Mouse (Mus musculus): ENCODE measurements around the gene Slc25a43. TPM values are rescaled to one million over a fixed set of nuclear protein-coding genes. Genes with fewer than 3 reads are reported as not detected.
A peak's percentile ranks its signal among the peaks of the same experiment; 100 is the strongest.

The Slc25a43 gene
- polyA plus RNA-seq, 1 experiment from 2014 or later: 13.7 TPM

GRCm38 (mm10) chrX:36815439-36815838 is 72.0 kb downstream of the Slc25a43 start:
- Histone ChIP-seq H3K36me3 (ENCODE audit: control insufficient read depth, insufficient read depth) (no peaks in the 10 kb centered on the region), H3K4me2 (replicated peaks; ENCODE audit: low read depth) (no peak overlapping the region), H3K27ac (ENCODE audit: low read depth, low read length) (no peak overlapping the region), H3K9ac (ENCODE audit: low read depth, low read length) (no peak overlapping the region), H3K9me3 (ENCODE audit: control insufficient read depth) (no peaks in the 10 kb centered on the region), H3K4me1 (replicated peaks; ENCODE audit: control insufficient read depth, insufficient read depth, low read length) (no peaks in the 10 kb centered on the region), H3K4me3 (ENCODE audit: low read depth, low read length) (no peak overlapping the region), H3K27me3 (replicated peaks; ENCODE audit: control insufficient read depth, insufficient read depth, low read length) (no peaks in the 10 kb centered on the region)
- no peak for TF ChIP-seq CTCF (IDR thresholded peaks at IDR 0.05; ENCODE audit: low read depth)
- WGBS: 83% methylated on average over 2 of the region's 4 CpGs
- ATAC-seq: no peak

- peak overlapping the region; percentile 37 for H3K27ac ChIP-seq (ENCODE audit: low read depth, low read length)
- TF ChIP-seq CTCF (IDR thresholded peaks at IDR 0.05; ENCODE audit: low read depth): no peak
- no peak overlapping the region for H3K4me2 ChIP-seq (replicated peaks; ENCODE audit: low read depth)
- no peak overlapping the region for H3K9ac ChIP-seq (ENCODE audit: low read depth, low read length)
- no peaks in the 10 kb centered on the region for H3K4me1 ChIP-seq (replicated peaks; ENCODE audit: control insufficient read depth, insufficient read depth, low read length)
- H3K4me3 ChIP-seq (ENCODE audit: low read depth, low read length): no peak overlapping the region
- no peaks in the 10 kb centered on the region for H3K36me3 ChIP-seq (ENCODE audit: control insufficient read depth, insufficient read depth)
- 33% methylated on average over 8 of the region's 8 CpGs for WGBS
- H3K9me3 ChIP-seq (ENCODE audit: control insufficient read depth): no peaks in the 10 kb centered on the region
- ATAC-seq: no peak
- H3K27me3 ChIP-seq (replicated peaks; ENCODE audit: control insufficient read depth, insufficient read depth, low read length): no peaks in the 10 kb centered on the region
Observed at GRCm38 (mm10) chrX:36816368-36816899, 73.0 kb downstream of the Slc25a43 start.

DNA sequence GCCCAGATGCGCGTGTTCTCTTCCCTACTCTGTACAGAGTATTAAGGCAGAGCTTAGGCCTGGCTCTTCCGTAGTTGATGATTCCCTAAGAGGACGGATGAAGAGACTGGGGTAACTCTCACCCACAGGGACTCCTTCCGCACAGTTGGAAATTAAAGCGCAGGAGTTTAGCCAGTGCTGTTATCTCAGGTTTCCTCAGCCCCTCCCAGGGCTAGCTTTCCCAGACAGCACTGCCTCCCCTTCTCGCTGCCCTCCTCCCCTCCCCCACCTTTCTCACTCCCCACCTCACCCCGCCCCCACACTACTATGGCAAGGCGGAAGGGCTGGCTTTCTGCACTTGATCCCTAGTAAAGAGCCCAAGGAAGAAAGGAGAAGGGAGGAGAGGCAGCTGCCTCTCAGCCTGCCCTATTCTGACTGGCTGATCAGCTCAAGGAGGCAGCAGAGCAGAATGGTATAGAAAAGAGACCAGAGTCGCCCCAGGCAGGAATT is 73.5 kb downstream of the Slc25a43 start:
- WGBS: 12% methylated on average over 10 of the region's 10 CpGs
- Histone ChIP-seq H3K27me3 (replicated peaks; ENCODE audit: control insufficient read depth, insufficient read depth, low read length) (no peaks in the 10 kb centered on the region), H3K4me3 (ENCODE audit: low read depth, low read length) (no peak overlapping the region), H3K9me3 (ENCODE audit: control insufficient read depth) (no peaks in the 10 kb centered on the region), H3K9ac (ENCODE audit: low read depth, low read length) (no peak overlapping the region), H3K36me3 (ENCODE audit: control insufficient read depth, insufficient read depth) (no peaks in the 10 kb centered on the region), H3K27ac (ENCODE audit: low read depth, low read length) (peak overlapping the region; percentile 37), H3K4me2 (replicated peaks; ENCODE audit: low read depth) (peak overlapping the region; percentile 43; the same call in 1 of the 2 replicates), H3K4me1 (replicated peaks; ENCODE audit: control insufficient read depth, insufficient read depth, low read length) (no peaks in the 10 kb centered on the region)
- TF ChIP-seq CTCF (IDR thresholded peaks at IDR 0.05; ENCODE audit: low read depth): no peak
- no peak for ATAC-seq

GRCm38 (mm10) chrX:36819575-36819974 is 76.1 kb downstream of the Slc25a43 start:
- no peaks in the 10 kb centered on the region for H3K9me3 ChIP-seq (ENCODE audit: control insufficient read depth)
- H3K9ac ChIP-seq (ENCODE audit: low read depth, low read length): no peak overlapping the region
- WGBS: 42% methylated on average over 4 of the region's 4 CpGs
- H3K4me1 ChIP-seq (replicated peaks; ENCODE audit: control insufficient read depth, insufficient read depth, low read length): no peaks in the 10 kb centered on the region
- H3K4me3 ChIP-seq (ENCODE audit: low read depth, low read length): no peak overlapping the region
- peak overlapping the region; percentile 73; the same call in 1 of the 2 replicates for H3K27ac ChIP-seq (ENCODE audit: low read depth, low read length)
- no peaks in the 10 kb centered on the region for H3K36me3 ChIP-seq (ENCODE audit: control insufficient read depth, insufficient read depth)
- H3K27me3 ChIP-seq (replicated peaks; ENCODE audit: control insufficient read depth, insufficient read depth, low read length): no peaks in the 10 kb centered on the region
- no peak for TF ChIP-seq CTCF (IDR thresholded peaks at IDR 0.05; ENCODE audit: low read depth)
- ATAC-seq: peak; percentile 57
- H3K4me2 ChIP-seq (replicated peaks; ENCODE audit: low read depth): no peak overlapping the region

DNA sequence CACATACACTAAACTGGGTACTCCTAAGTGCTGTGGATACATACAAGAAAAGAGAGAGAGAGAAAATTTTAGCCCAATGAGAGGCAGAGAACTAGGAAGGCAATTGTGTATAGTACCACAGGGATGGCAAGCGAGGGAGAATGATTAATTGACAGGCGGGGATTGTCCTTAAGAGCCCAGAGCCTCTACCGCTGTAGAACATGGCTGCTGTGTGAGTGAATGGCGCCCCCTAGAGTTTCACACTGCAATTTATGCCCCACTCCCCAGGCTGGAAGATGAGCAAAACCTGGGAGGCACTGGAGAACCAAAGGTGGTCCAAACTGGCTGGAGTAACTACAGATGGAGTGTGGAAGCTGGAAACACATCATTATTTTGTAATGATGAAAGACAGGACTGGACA is 76.7 kb downstream of the Slc25a43 start:
- Histone ChIP-seq H3K4me2 (replicated peaks; ENCODE audit: low read depth) (no peak overlapping the region), H3K36me3 (ENCODE audit: control insufficient read depth, insufficient read depth) (no peaks in the 10 kb centered on the region), H3K9me3 (ENCODE audit: control insufficient read depth) (no peaks in the 10 kb centered on the region), H3K27me3 (replicated peaks; ENCODE audit: control insufficient read depth, insufficient read depth, low read length) (no peaks in the 10 kb centered on the region), H3K27ac (ENCODE audit: low read depth, low read length) (peak overlapping the region; percentile 41; the same call in 1 of the 2 replicates), H3K9ac (ENCODE audit: low read depth, low read length) (no peak overlapping the region), H3K4me1 (replicated peaks; ENCODE audit: control insufficient read depth, insufficient read depth, low read length) (no peaks in the 10 kb centered on the region), H3K4me3 (ENCODE audit: low read depth, low read length) (no peak overlapping the region)
- WGBS: 21% methylated on average over 4 of the region's 4 CpGs
- TF ChIP-seq CTCF (IDR thresholded peaks at IDR 0.05; ENCODE audit: low read depth): peak; percentile 84
- ATAC-seq: peak; percentile 46

DNA sequence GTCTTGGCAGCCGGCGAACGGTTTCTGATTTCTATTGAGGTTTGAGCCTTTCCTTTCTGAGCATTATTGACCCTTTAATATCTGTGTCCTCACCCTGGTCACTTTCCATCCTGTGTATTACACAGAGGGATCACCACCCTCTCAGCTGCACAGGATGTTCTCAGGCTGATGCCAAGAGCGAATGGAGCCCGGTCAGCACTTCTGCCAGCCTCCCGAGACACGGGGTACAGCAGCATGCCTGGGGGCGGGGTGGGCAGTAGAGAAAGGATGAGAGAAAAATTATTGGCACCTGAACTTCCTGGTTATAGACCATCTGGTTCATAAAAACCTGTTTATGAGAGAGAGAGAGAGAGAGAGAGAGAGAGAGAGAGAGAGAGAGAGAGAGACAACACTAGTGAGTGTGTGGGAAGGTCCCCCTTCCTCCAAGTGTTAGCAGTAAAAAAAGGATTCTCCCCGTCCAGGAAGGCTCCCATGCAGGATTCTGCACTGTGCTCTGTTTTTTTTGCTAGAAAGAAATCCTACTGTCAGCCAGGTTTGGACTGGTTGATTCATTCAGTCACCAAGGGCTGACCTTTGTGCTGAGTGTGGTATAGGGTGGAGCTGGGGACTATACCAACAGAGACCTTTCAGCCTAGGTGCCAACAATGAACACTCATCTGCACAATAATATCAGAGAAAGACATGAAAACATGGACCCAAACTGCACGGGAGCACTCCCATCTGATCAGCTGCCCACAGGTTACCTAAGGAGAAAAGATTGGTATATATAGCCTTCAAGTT is 80.7 kb downstream of the Slc25a43 start:
- no peaks in the 10 kb centered on the region for H3K36me3 ChIP-seq (ENCODE audit: control insufficient read depth, insufficient read depth)
- TF ChIP-seq CTCF (IDR thresholded peaks at IDR 0.05; ENCODE audit: low read depth): no peak
- WGBS: 57% methylated on average over 10 of the region's 10 CpGs
- no peak overlapping the region for H3K9ac ChIP-seq (ENCODE audit: low read depth, low read length)
- peak overlapping the region; percentile 77 for H3K27ac ChIP-seq (ENCODE audit: low read depth, low read length)
- no peak overlapping the region for H3K4me3 ChIP-seq (ENCODE audit: low read depth, low read length)
- no peak overlapping the region for H3K4me2 ChIP-seq (replicated peaks; ENCODE audit: low read depth)
- no peaks in the 10 kb centered on the region for H3K27me3 ChIP-seq (replicated peaks; ENCODE audit: control insufficient read depth, insufficient read depth, low read length)
- H3K4me1 ChIP-seq (replicated peaks; ENCODE audit: control insufficient read depth, insufficient read depth, low read length): no peaks in the 10 kb centered on the region
- peak; percentile 81 for ATAC-seq
- no peaks in the 10 kb centered on the region for H3K9me3 ChIP-seq (ENCODE audit: control insufficient read depth)
